Mouse (Mus musculus) cortical plate, adult 2 months (tissue): ENCODE measurements around the gene Cspg4.

ENCODE experiments used
- CTCF ChIP-seq: fragments of 200-500 bp; IDR thresholded peaks from 2 replicates; pipeline ENCODE4 v1.5.1; 2011; ENCODE audit warnings: mild to moderate bottlenecking, control low read depth, low read length; ENCODE audit not compliant: insufficient read depth; ENCODE audit errors: extremely low read depth
- POLR2A ChIP-seq: fragments of 200-500 bp; IDR thresholded peaks from 2 replicates; pipeline ENCODE4 v1.6.1; 2011; ENCODE audit warnings: mild to moderate bottlenecking, low read length, control low read depth; ENCODE audit not compliant: insufficient read depth; ENCODE audit errors: extremely low read depth

DNA sequence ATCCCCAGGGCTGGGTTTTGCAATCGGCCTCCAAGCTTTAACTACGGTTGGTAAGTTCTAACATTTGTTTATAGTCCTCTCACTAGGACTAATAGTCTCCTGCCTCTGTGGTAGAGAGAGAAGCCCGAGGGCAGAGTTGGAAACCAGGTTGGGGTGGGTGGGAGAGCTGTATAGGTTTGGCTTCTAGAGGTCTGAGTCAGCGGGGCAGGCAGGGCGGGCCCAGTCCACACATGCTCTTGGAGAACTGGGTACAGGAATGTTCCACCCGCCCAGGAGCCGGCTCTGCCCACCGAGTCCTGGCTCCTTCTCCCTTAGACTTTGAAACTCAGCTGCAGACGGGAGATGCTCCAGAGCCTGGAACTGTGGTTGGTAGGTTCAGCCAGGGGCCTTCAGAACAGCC is 49.2 kb downstream of the Cspg4 start:
- TF ChIP-seq CTCF (no peak), POLR2A (no peak)
